Mouse (Mus musculus) MEL (cell line): ENCODE data around the gene Trio.

Experiments used
- CTCF ChIP-seq, 3 experiments: IDR thresholded peaks in 2 of 3; conservative IDR thresholded peaks in 1 of 3; 2 replicates each; pipeline ENCODE4 v1.5.1; 2011 to 2012; ENCODE audit warnings: low read length in 3 of 3, low read depth in 2 of 3, mild to moderate bottlenecking in 2 of 3, improper control_type of control experiment in 1 of 3, inconsistent platforms in 1 of 3, mixed read lengths in 1 of 3, moderate library complexity in 1 of 3; ENCODE audit not compliant: control insufficient read depth in 1 of 3, insufficient read depth in 1 of 3, poor library complexity in 1 of 3, severe bottlenecking in 1 of 3
- MAX ChIP-seq: IDR thresholded peaks from 2 replicates; pipeline ENCODE4 v1.6.1; 2011; ENCODE audit warnings: low read length, improper control_type of control experiment
- ZKSCAN1 ChIP-seq: IDR thresholded peaks from 2 replicates; pipeline ENCODE4 v1.6.1; 2012; ENCODE audit warnings: low read depth, mild to moderate bottlenecking, inconsistent platforms, low read length, improper control_type of control experiment, moderate library complexity

- TF ChIP-seq ZKSCAN1 = no peak
- no peak for TF ChIP-seq CTCF (IDR thresholded peaks at IDR 0.05 in 2 of 3, conservative IDR thresholded peaks at IDR 0.05 in 1 of 3; ENCODE audit: control insufficient read depth in 1 of 3, insufficient read depth in 1 of 3, low read depth in 2 of 3, low read length in 3 of 3, poor library complexity in 1 of 3, severe bottlenecking in 1 of 3)
- TF ChIP-seq MAX = no peak
Observed at GRCm38 (mm10) chr15:27894112-27894511, 131.5 kb downstream of the Trio start.
